Mouse (Mus musculus) G1E (cell line): ENCODE results near the gene Card9. TPM values are rescaled to one million over a fixed set of nuclear protein-coding genes. Genes with fewer than 3 reads are reported as not detected.

Experiments
- ATAC-seq: 2 replicates; pipeline ENCODE4 v1.8.0; 2016; ENCODE audit warnings: mild to moderate bottlenecking; ENCODE audit not compliant: insufficient number of reproducible peaks, poor library complexity, low FRiP score, severe bottlenecking; ENCODE audit errors: extremely low read depth
- DNase-seq: peaks from one replicate; pipeline ENCODE4 v3.0.0; 2012; ENCODE audit warnings: low spot score
- H3K27me3 ChIP-seq: 2 replicates; pipeline ENCODE4 v1.6.1; 2012; ENCODE audit warnings: mild to moderate bottlenecking, low read length, inconsistent platforms; ENCODE audit not compliant: insufficient read depth
- H3K36me3 ChIP-seq: replicated peaks from 2 replicates; pipeline ENCODE3; 2012; ENCODE audit warnings: mild to moderate bottlenecking, inconsistent platforms
- H3K4me1 ChIP-seq: 2 replicates; pipeline ENCODE4 v1.6.1; 2012; ENCODE audit warnings: low read depth, low read length, inconsistent platforms, mixed read lengths; ENCODE audit not compliant: insufficient read depth
- H3K4me3 ChIP-seq: 2 replicates; pipeline ENCODE4 v1.5.1; 2012; ENCODE audit warnings: low read depth, mild to moderate bottlenecking, inconsistent platforms, low read length, moderate library complexity, mixed read lengths
- H3K9me3 ChIP-seq: replicated peaks from 2 replicates; pipeline ENCODE4 v1.6.1; 2012; ENCODE audit warnings: inconsistent platforms
- CTCF ChIP-seq: IDR thresholded peaks from 2 replicates; pipeline ENCODE4 v1.5.1; 2012; ENCODE audit warnings: low read depth, low read length, inconsistent platforms, mixed read lengths
- GATA1 ChIP-seq: IDR thresholded peaks from 2 replicates; pipeline ENCODE4 v1.6.1; 2012; ENCODE audit warnings: borderline replicate concordance, low read length, inconsistent platforms, mixed read lengths
- GATA2 ChIP-seq: IDR thresholded peaks from 2 replicates; pipeline ENCODE4 v1.6.1; 2012; ENCODE audit warnings: low read depth, low read length, inconsistent platforms, borderline replicate concordance
- POLR2AphosphoS5 ChIP-seq: IDR thresholded peaks from 2 replicates; pipeline ENCODE4 v1.6.1; 2012; ENCODE audit warnings: low read depth, low read length, inconsistent platforms; ENCODE audit not compliant: insufficient replicate concordance
- TAL1 ChIP-seq: conservative IDR thresholded peaks from 2 replicates; pipeline ENCODE4 v1.6.1; 2012; ENCODE audit warnings: low read depth, low read length, inconsistent platforms, mixed read lengths
- polyA plus RNA-seq: library from polyadenylated mRNA; stranded (reverse); fragments of >175 nt; gene quantifications from 2 replicates; pipeline ENCODE4 v1.2.3, GENCODE M21; 2012
- total RNA-seq, 2 experiments: library from RNA; stranded (forward) in 1 of 2; stranded (reverse) in 1 of 2; fragments of 200-1000 nt in 1 of 2; fragments of >200 nt in 1 of 2; fragmentation: Nextera tagmentation in 1 of 2; gene quantifications; 2 replicates each; pipeline ENCODE4 v1.2.3; 2014 to 2017

The Card9 gene
- total and polyA plus RNA-seq, 3 experiments: 0.16 to 0.38 TPM; not detected in 1

DNA sequence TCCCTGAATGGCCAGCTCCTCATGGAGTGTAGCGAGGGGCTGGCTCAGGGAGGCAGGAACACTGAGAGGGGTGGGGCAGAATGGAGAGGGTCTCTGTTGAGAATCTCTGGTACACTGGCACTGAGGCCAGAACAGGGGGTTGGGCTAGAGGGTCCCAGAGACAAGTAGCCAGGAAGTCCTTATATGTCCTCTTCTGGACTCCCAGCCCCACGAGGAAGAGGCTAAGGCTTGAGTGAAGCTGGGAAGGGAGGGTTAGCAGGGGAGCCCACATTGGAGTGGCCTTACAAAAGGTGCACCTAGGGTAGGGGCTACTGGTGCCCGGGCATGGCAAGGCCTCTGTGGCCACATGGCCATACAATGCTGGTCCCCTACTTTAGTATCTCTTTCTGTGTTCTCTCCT lies 43.3 kb downstream of the Card9 start:
- peaks cover 4% of the 10 kb centered on the region; the same call in 1 of the 2 replicates for H3K4me1 ChIP-seq
- H3K27me3 ChIP-seq: peaks cover 71% of the 10 kb centered on the region
- no peak for TF ChIP-seq GATA2
- TF ChIP-seq POLR2AphosphoS5: no peak
- no peak for TF ChIP-seq GATA1
- TF ChIP-seq TAL1: no peak
- TF ChIP-seq CTCF: no peak
- no peaks in the 10 kb centered on the region for H3K9me3 ChIP-seq
- no peak for ATAC-seq
- H3K36me3 ChIP-seq: no peaks in the 10 kb centered on the region
- no peak overlapping the region for H3K4me3 ChIP-seq
- DNase-seq: no peak

DNA sequence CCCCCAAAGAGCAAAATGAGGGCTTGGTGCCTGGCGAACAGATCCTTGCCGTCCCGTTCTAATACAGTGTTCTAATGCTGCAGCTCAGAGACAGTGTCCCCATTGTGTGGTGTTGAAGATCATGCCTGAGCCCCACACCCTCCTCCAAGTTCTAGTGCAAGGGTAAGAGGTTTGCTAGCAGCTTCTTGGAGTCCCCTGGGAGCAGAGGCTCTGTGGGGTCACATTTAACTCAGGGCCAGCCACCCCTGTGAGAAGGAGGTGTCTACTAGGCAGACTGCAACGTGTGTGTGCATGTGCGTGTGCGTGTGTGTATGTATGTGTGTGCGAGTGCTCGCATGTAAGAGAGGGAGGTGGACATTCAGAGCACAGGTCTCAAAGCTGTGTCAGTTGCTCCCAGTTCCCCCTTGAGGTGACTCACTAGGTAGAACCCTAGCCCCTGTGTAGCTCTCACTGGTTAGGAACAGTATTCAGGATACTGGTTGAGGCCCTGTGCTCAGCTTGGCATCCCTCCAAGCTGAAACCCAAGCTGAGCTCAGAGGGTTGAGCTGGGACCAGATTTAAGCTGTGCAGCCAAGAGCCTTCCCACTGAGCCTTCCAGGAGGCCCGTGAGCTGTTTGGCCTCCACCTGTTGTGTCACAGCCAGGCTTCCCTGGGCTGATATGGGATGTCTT lies 44.0 kb downstream of the Card9 start:
- TF ChIP-seq TAL1 (no peak), POLR2AphosphoS5 (no peak), GATA2 (no peak), GATA1 (no peak), CTCF (no peak)
- Histone ChIP-seq H3K4me3 (no peak overlapping the region), H3K36me3 (no peaks in the 10 kb centered on the region), H3K4me1 (peaks cover 4% of the 10 kb centered on the region; the same call in 1 of the 2 replicates), H3K9me3 (no peaks in the 10 kb centered on the region), H3K27me3 (peaks cover 69% of the 10 kb centered on the region)
- ATAC-seq: no peak
- no peak for DNase-seq

DNA sequence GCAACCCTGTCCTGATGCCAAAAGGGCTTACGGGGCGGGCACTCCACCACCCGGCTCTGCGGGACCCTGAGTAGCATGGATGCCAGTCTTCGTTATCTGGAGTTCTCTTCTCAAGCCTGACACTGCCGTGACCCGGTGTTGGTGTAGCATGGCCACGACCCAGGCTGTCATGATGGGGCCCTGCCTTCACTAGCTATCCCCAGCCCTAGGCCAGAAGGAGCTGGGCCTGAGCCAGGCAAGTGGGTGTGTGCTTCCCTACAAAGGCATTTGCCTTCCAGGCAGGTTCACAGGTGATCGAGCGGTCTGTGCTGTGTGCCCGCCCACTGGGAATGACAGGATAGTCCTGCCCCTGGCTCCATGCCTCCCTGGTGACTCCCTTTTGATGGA lies 44.8 kb downstream of the Card9 start:
- no peak for ATAC-seq
- no peak overlapping the region; the same call in 1 of the 2 replicates for H3K4me3 ChIP-seq
- DNase-seq: no peak
- peaks cover 4% of the 10 kb centered on the region; the same call in 1 of the 2 replicates for H3K4me1 ChIP-seq
- H3K27me3 ChIP-seq: peaks cover 66% of the 10 kb centered on the region
- no peaks in the 10 kb centered on the region for H3K9me3 ChIP-seq
- H3K36me3 ChIP-seq: no peaks in the 10 kb centered on the region
- TF ChIP-seq POLR2AphosphoS5 (no peak), GATA1 (no peak), GATA2 (no peak), TAL1 (no peak), CTCF (no peak)

DNA sequence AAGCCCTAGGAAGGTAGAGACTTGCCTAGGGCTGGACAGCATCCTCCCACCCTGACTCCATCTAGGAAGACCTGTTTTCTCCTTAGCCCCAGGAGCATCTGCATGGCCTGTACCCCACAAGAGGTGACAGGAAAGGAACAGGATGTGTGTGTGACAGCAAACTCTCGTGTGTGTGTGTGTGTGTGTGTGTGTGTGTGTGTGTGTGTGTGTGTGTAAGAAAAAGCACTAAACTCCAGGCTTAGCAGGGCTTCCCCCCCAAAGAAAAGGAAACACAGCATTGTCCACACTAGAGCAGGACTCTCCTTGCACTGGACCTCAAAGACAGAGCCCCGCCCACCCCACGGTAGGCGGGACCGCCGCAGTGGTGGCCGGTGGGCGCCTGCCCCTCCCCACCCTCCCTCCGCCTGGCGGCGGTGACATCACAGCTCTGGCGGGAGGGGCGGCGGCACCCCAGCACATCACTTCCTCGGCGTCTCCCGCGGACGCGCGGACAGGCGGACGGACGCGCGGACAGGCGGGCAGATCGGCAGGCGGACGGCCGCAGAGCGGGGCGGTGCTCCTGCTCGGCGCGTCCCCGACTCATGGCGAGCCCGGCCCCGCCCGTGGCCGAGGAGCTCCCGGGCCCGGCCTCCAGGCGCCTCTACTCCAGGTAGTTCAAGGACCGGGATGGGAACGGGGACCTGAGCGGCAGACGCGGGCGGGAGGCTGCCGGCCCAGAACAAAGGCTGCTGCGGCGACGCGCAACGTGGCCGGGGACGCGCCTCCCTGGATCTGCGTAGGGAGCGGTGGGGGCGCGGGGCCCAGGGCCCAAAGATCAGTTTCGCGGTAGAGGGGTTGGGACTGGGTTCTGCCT lies 45.4 kb downstream of the Card9 start, which contains the start of gene Gpsm1:
Gene Gpsm1, plus strand, starts transcription at position 444 of the 853 bp plus-strand sequence.
- DNase-seq: no peak
- TF ChIP-seq GATA2 (no peak), TAL1 (no peak), GATA1 (no peak), POLR2AphosphoS5 (no peak), CTCF (no peak)
- H3K9me3 ChIP-seq: no peaks in the 10 kb centered on the region

DNA sequence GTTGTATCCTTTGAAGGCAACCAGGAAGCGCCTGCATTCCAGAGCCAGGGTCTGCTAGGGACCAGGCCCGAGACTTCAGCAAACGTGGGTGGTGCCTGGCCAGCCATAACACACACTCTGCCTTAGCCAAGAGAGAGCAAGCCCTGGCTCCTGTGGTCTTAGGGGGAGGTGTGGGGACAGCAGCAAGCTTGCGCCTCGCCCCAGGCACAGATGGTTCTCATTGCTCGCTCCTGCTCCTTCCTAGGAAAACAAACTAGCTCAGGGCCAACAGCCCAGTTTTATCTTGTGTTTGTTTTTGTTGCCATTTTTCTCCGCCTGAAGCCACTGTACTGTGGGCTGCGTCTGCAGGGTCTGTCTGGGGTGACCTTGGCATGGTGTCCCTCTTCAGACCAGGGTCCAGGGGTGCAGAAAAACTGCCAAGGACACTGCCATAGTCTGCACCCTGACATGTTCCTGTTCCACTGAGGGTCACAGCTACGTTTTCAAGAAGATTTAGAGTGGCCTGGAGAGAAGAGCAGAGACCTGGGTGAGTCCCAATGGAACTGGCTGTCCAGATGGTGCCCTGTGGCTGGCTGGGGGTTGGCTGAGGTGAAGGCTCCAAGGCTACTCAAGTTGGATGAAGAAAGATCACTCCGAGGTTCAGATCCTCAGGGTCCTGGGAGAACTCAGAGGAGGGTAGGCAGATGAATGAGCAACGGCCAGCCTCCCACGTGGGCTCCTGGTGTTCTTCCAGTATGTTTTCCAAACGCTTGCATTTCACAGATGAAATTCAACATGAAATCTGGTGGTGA lies 46.2 kb downstream of the Card9 start:
- Histone ChIP-seq H3K4me3 (no peak overlapping the region), H3K27me3 (peaks cover 59% of the 10 kb centered on the region)

More for the DNA sequence above, 45.4 kb downstream of the Card9 start, which contains the start of gene Gpsm1:
- peaks cover 61% of the 10 kb centered on the region for H3K27me3 ChIP-seq
- peak within 1 kb of the TSS; percentile 28; the same call in 1 of the 2 replicates for H3K4me3 ChIP-seq
- ATAC-seq: no peak
- H3K4me1 ChIP-seq: peaks cover 4% of the 10 kb centered on the region; the same call in 1 of the 2 replicates
- no peaks in the 10 kb centered on the region for H3K36me3 ChIP-seq

More for the DNA sequence above, 46.2 kb downstream of the Card9 start:
- DNase-seq (no peak), ATAC-seq (no peak)
- Histone ChIP-seq H3K36me3 (no peaks in the 10 kb centered on the region), H3K4me1 (peaks cover 4% of the 10 kb centered on the region; the same call in 1 of the 2 replicates), H3K9me3 (no peaks in the 10 kb centered on the region)
- TF ChIP-seq TAL1 (no peak), GATA2 (no peak), GATA1 (no peak), POLR2AphosphoS5 (no peak), CTCF (no peak)
